Mouse (Mus musculus): ENCODE measurements around the gene AY761184. TPM values are rescaled to one million over a fixed set of nuclear protein-coding genes. Genes with fewer than 3 reads are reported as not detected.
"Not testable (repeated sequence)": the region's sequence is repeated elsewhere in the genome, so short reads cannot be mapped to it uniquely, and the experiment has no call there.

The AY761184 gene
- not detected in 2 replicates for polyA plus RNA-seq (2015; fragmentation: Nextera tagmentation; extraction: Ambion mirVana)

DNA sequence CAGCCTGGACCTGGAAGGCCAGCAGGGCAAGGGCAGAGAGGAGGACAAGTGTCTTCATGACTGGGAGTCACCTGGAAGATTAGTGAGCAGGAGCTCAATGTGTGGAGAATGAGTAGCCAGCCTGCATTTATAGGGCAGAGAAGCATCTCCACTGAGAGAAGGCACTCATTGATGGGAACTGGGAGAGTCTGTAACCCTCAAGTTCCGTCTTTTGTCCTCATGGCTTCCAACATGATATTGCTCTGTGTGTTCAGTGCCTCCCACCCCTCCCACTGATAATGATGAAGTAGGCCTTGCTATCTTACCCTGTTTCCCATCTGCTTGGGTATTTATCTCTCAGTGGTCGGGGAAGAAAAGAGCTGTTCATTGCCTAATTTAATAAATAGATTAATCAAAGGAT, at the start of gene AY761184:
Gene AY761184, minus strand, starts transcription at position 101 of the 400 bp plus-strand sequence.
- not testable (repeated sequence) for ATAC-seq
- WGBS = 47% methylated on average over 1 of the region's 2 CpGs

DNA sequence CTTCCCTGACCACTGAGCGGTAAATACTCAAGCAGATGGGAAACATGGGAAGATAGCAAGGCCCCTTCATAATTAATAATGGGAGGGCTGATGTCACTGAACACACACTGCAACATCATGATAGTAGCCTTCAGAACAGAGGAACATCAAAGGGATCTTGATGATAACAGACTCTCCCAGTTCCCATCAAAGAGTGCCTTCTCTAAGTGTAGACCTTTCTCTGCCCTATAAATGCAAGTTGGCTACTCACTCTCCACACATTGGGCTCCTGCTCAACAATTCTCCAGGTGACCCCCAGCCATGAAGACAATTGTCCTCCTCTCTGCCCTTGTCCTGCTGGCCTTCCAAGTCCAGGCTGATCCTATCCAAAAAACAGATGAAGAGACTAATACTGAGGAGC, 37.9 kb downstream of the AY761184 start, which contains the start of gene Defa34:
Gene Defa34, plus strand, starts transcription at position 301 of the 400 bp plus-strand sequence.
- WGBS = 60% methylated on average over 1 of the region's 1 CpGs
- not testable (repeated sequence) for H3K4me3 ChIP-seq (ENCODE audit: low read depth, low read length); H3K27me3 ChIP-seq (replicated peaks; ENCODE audit: insufficient read depth, low read length); H3K36me3 ChIP-seq (ENCODE audit: insufficient read depth, low read length); H3K9me3 ChIP-seq (ENCODE audit: low read length); H3K9ac ChIP-seq (replicated peaks; ENCODE audit: low read depth); ATAC-seq; DNase-seq (ENCODE audit: low spot score); H3K27ac ChIP-seq (ENCODE audit: low read length); H3K4me1 ChIP-seq (ENCODE audit: insufficient read depth, low read depth, low read length); H3K4me2 ChIP-seq (replicated peaks; ENCODE audit: low read depth, low read length)

More for the DNA sequence above, at the start of gene AY761184:
- not testable (repeated sequence) for H3K27ac ChIP-seq (ENCODE audit: low read length); H3K4me3 ChIP-seq (ENCODE audit: low read depth, low read length); H3K36me3 ChIP-seq (ENCODE audit: insufficient read depth, low read length); DNase-seq (ENCODE audit: low spot score); H3K4me1 ChIP-seq (ENCODE audit: insufficient read depth, low read depth, low read length); H3K27me3 ChIP-seq (replicated peaks; ENCODE audit: insufficient read depth, low read length); H3K9ac ChIP-seq (replicated peaks; ENCODE audit: low read depth); H3K9me3 ChIP-seq (ENCODE audit: low read length); H3K4me2 ChIP-seq (replicated peaks; ENCODE audit: low read depth, low read length)

DNA sequence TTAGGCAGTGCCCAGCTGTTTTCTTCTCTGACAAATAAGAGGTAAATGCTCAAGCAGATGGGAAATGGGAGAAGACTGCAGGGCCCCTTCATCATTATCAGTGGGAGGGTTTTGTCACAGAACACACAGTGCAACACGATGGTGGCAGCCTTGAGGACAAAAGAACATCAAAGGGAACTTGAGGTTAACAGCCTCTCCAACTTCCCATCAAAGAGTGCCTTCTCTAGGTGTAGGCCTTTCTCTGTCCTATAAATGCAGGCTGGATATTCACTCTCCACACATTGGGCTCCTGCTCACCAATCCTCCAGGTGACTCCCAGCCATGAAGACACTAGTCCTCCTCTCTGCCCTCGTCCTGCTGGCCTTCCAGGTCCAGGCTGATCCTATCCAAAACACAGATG, 48.0 kb downstream of the AY761184 start, which contains the start of gene Defa17:
Gene Defa17, plus strand, starts transcription at position 301 of the 400 bp plus-strand sequence.
- H3K36me3 ChIP-seq (ENCODE audit: insufficient read depth, low read length); H3K4me2 ChIP-seq (replicated peaks; ENCODE audit: low read depth, low read length); H3K4me3 ChIP-seq (ENCODE audit: low read depth, low read length); H3K9me3 ChIP-seq (ENCODE audit: low read length); H3K27ac ChIP-seq (ENCODE audit: low read length); ATAC-seq; H3K27me3 ChIP-seq (replicated peaks; ENCODE audit: insufficient read depth, low read length); H3K4me1 ChIP-seq (ENCODE audit: insufficient read depth, low read depth, low read length); H3K9ac ChIP-seq (replicated peaks; ENCODE audit: low read depth); DNase-seq (ENCODE audit: low spot score): not testable (repeated sequence)
- no CpG with 5 or more reads among the region's 2 CpGs for WGBS

Other genes starting within 250 kb of the AY761184 start
- gene Gm7849, start 247.1 kb downstream of the AY761184 start, polyA plus RNA-seq (2015; fragmentation: Nextera tagmentation; extraction: Ambion mirVana) = not detected in 2 replicates
- gene Defa20, start 194.4 kb downstream of the AY761184 start, polyA plus RNA-seq (2015; fragmentation: Nextera tagmentation; extraction: Ambion mirVana) = not detected in 2 replicates
- not detected in 2 replicates for gene Defa32, start 174.6 kb downstream of the AY761184 start, polyA plus RNA-seq (2015; fragmentation: Nextera tagmentation; extraction: Ambion mirVana)
- not detected in 2 replicates for gene Defa37, start 138.3 kb downstream of the AY761184 start, polyA plus RNA-seq (2015; fragmentation: Nextera tagmentation; extraction: Ambion mirVana)
- not detected in 2 replicates for gene Defa28, start 120.6 kb downstream of the AY761184 start, polyA plus RNA-seq (2015; fragmentation: Nextera tagmentation; extraction: Ambion mirVana)
- not detected in 2 replicates for gene Gm7861, start 109.1 kb downstream of the AY761184 start, polyA plus RNA-seq (2015; fragmentation: Nextera tagmentation; extraction: Ambion mirVana)
- not detected in 2 replicates for gene Defa26, start 85.5 kb downstream of the AY761184 start, polyA plus RNA-seq (2015; fragmentation: Nextera tagmentation; extraction: Ambion mirVana)
- gene Defa17, start 47.9 kb downstream of the AY761184 start, polyA plus RNA-seq (2015; fragmentation: Nextera tagmentation; extraction: Ambion mirVana) = not detected in 2 replicates
- gene Defa34, start 37.8 kb downstream of the AY761184 start, polyA plus RNA-seq (2015; fragmentation: Nextera tagmentation; extraction: Ambion mirVana) = not detected in 2 replicates
- gene Defa24, start 30.8 kb upstream of the AY761184 start, polyA plus RNA-seq (2015; fragmentation: Nextera tagmentation; extraction: Ambion mirVana) = not detected in 2 replicates
- gene Defb50, start 119.9 kb upstream of the AY761184 start, polyA plus RNA-seq (2015; fragmentation: Nextera tagmentation; extraction: Ambion mirVana) = not detected in 2 replicates
- gene Defb2, start 136.3 kb upstream of the AY761184 start, polyA plus RNA-seq (2015; fragmentation: Nextera tagmentation; extraction: Ambion mirVana) = not detected in 2 replicates
- gene Defb10, start 155.3 kb upstream of the AY761184 start, polyA plus RNA-seq (2015; fragmentation: Nextera tagmentation; extraction: Ambion mirVana) = not detected in 2 replicates
- not detected in 2 replicates for gene Defb9, start 181.8 kb upstream of the AY761184 start, polyA plus RNA-seq (2015; fragmentation: Nextera tagmentation; extraction: Ambion mirVana)
- gene Defb11, start 202.8 kb upstream of the AY761184 start, polyA plus RNA-seq (2015; fragmentation: Nextera tagmentation; extraction: Ambion mirVana) = not detected in 2 replicates
- not detected in 2 replicates for gene Defb15, start 229.1 kb upstream of the AY761184 start, polyA plus RNA-seq (2015; fragmentation: Nextera tagmentation; extraction: Ambion mirVana)
- not detected in 2 replicates for gene Defb35, start 234.7 kb upstream of the AY761184 start, polyA plus RNA-seq (2015; fragmentation: Nextera tagmentation; extraction: Ambion mirVana)
- gene Defb13, start 243.1 kb upstream of the AY761184 start, polyA plus RNA-seq (2015; fragmentation: Nextera tagmentation; extraction: Ambion mirVana) = not detected in 2 replicates